Mouse (Mus musculus) G1E (cell line): ENCODE data around the gene Triap1.

Experiments
- CTCF ChIP-seq: IDR thresholded peaks from 2 replicates; pipeline ENCODE4 v1.5.1; 2012; ENCODE audit warnings: low read depth, low read length, inconsistent platforms, mixed read lengths
- GATA1 ChIP-seq: IDR thresholded peaks from 2 replicates; pipeline ENCODE4 v1.6.1; 2012; ENCODE audit warnings: borderline replicate concordance, low read length, inconsistent platforms, mixed read lengths

GRCm38 (mm10) chr5:115349225-115349555 is 8.2 kb downstream of the Triap1 start:
- TF ChIP-seq CTCF = no peak
- TF ChIP-seq GATA1 = no peak
